Mouse (Mus musculus) stomach, postnatal 0 days (tissue): Measurements from ENCODE around the gene Hoxb6.

Experiments used
- CTCF ChIP-seq: IDR thresholded peaks from 2 replicates; pipeline ENCODE4 v1.5.1; 2016; ENCODE audit warnings: antibody characterized with exemption, low read depth, mild to moderate bottlenecking, moderate library complexity
- EP300 ChIP-seq: optimal IDR thresholded peaks from 2 replicates; pipeline ENCODE3; 2016; ENCODE audit warnings: antibody characterized with exemption

GRCm38 (mm10) chr11:96333241-96334001, 41.1 kb downstream of the Hoxb6 start:
- TF ChIP-seq EP300 (no peak), CTCF (no peak)
